Mouse (Mus musculus): ENCODE results near the gene Bmp2. TPM values are rescaled to one million over a fixed set of nuclear protein-coding genes. Genes with fewer than 3 reads are reported as not detected.

Gene Bmp2
- total RNA-seq, 4 experiments from 2014 or later: 2.1 to 2.8 (median 2.5) TPM

- DNase-seq (ENCODE audit: low spot score in 2 of 2): no peak
Observed at GRCm38 (mm10) chr2:133565424-133565823, 13.5 kb downstream of the Bmp2 start.

GRCm38 (mm10) chr2:133565995-133566710 is 14.2 kb downstream of the Bmp2 start:
- no peak for DNase-seq (ENCODE audit: low spot score in 2 of 2)

- DNase-seq (ENCODE audit: low spot score in 2 of 2): no peak
Observed at GRCm38 (mm10) chr2:133591562-133592255, 39.8 kb downstream of the Bmp2 start.

Small RNAs within 50 kb of the gene (microRNA-seq; reads per million reads assigned to microRNA genes)
- 0 reads per million in 2 experiments for gene Mir3090

Data from left cerebral cortex, adult 8-10 months (tissue).